In the genomic region with DNA sequence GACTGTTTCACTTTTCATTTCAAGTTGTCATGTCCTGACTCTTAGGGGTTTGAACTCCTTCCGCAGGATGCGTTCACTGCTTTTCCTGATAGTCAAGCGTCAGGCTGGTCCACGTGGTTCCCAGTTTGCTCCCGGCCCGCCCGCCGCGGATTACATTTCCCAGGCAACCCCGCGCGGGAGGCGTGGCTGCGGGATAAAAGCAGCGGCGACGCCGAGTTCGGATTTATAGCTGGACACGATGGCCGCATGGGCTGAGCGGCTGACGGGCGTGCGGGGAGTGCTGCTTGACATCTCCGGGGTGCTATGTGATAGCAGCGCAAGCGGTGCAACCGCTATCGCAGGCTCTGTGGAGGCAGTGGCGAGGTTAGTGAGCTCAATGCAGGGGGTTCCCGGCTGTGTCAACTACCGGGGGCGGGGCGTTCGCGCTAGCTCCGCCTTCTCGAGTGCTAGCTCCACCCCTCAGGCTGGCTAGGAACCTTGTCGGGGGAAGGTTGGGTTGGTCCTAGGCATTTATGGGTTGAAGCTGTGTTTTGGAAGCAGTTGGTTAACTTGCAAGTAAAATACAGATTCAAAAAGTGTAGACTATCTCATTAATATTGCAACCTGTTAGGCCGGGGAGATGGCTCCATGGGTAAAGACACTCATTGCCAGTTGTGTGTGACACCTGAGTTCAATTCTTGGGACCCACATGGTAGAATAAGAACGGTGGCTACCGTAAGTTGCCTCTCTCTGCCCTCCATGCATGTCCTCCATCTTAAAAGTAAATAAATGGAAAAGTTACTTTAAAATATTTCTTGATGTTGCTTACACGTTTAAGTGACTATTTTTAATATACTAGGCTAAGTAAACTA, we compare ENCODE assay signal across 8 mouse cellular contexts. TPM values are rescaled to one million over a fixed set of nuclear protein-coding genes. Genes with fewer than 3 reads are reported as not detected.
A peak's percentile ranks its signal among the peaks of the same experiment; 100 is the strongest.
DNase-seq lines count a peak whose midpoint lies in the region; ATAC-seq and TF ChIP-seq lines count a peak whose summit lies in the region.

A gene (plus strand): TSS at position 171 of the 851 bp plus-strand sequence.

- H3K9ac ChIP-seq in forebrain, embryonic 15.5 days (replicated peaks) = peak within 1 kb of the TSS; percentile 52
- peak within 1 kb of the TSS; percentile 52 for H3K9ac ChIP-seq in neural tube, embryonic 14.5 days (replicated peaks; ENCODE audit: low read depth, low read length)

- H3K4me1 ChIP-seq in G1E (ENCODE audit: insufficient read depth, low read depth, low read length) = peaks cover 8% of the 10 kb centered on the region
- peaks cover 8% of the 10 kb centered on the region; the same call in 1 of the 2 replicates for H3K4me1 ChIP-seq in forebrain, embryonic 15.5 days
- H3K4me1 ChIP-seq in neural tube, embryonic 14.5 days (ENCODE audit: control insufficient read depth, insufficient read depth, low read length) = no peaks in the 10 kb centered on the region; the same call in 1 of the 2 replicates
- H3K4me1 ChIP-seq in testis, adult 2 months (ENCODE audit: control insufficient read depth, insufficient read depth, low read length) = peaks cover 2% of the 10 kb centered on the region

- no peaks in the 10 kb centered on the region for H3K9me3 ChIP-seq in G1E (replicated peaks)
- no peaks in the 10 kb centered on the region for H3K9me3 ChIP-seq in forebrain, embryonic 15.5 days
- no peaks in the 10 kb centered on the region for H3K9me3 ChIP-seq in neural tube, embryonic 14.5 days (ENCODE audit: control insufficient read depth, low read length)

- peak; percentile 75 for TF ChIP-seq POLR2A in testis, adult 2 months (IDR thresholded peaks at IDR 0.05; ENCODE audit: control insufficient read depth, low read depth, low read length)

- DNase-seq in G1E (ENCODE audit: low spot score) = peak; percentile 21
- DNase-seq in cerebellum, adult 11-12 months = peak; percentile 52
- DNase-seq in heart, postnatal 14 days = peak; percentile 77 to 84
- peak; percentile 80 for DNase-seq in layer of hippocampus, adult 11-12 months (ENCODE audit: low spot score)
- peak; percentile 79 to 82 for DNase-seq in lung, adult 18-20 months

- peak; percentile 40; the same call in 1 of the 2 replicates for ATAC-seq in G1E (ENCODE audit: extremely low read depth, insufficient number of reproducible peaks, low FRiP score, poor library complexity, severe bottlenecking)
- ATAC-seq in forebrain, embryonic 15.5 days (replicated peaks) = peak; percentile 92
- ATAC-seq in neural tube, embryonic 14.5 days (ENCODE audit: low read depth) = peak; percentile 90

- TF ChIP-seq CTCF in G1E (IDR thresholded peaks at IDR 0.05; ENCODE audit: low read depth, low read length) = no peak
- TF ChIP-seq CTCF in testis, adult 2 months (IDR thresholded peaks at IDR 0.05; ENCODE audit: control insufficient read depth, insufficient read depth, insufficient replicate concordance, low read depth, low read length) = no peak

- peak within 1 kb of the TSS; percentile 66 for H3K4me2 ChIP-seq in forebrain, embryonic 15.5 days (replicated peaks)
- H3K4me2 ChIP-seq in neural tube, embryonic 14.5 days (ENCODE audit: low read depth, low read length) = peak within 1 kb of the TSS; percentile 71

- H3K36me3 ChIP-seq in G1E (replicated peaks) = no peaks in the 10 kb centered on the region
- no peaks in the 10 kb centered on the region for H3K36me3 ChIP-seq in forebrain, embryonic 15.5 days
- H3K36me3 ChIP-seq in neural tube, embryonic 14.5 days (ENCODE audit: control insufficient read depth, insufficient read depth, low read length) = no peaks in the 10 kb centered on the region
- no peaks in the 10 kb centered on the region for H3K36me3 ChIP-seq in testis, adult 2 months (ENCODE audit: control insufficient read depth, insufficient read depth, low read length)

- WGBS in forebrain, embryonic 15.5 days = 8% methylated on average over 44 of the region's 44 CpGs
- 8% methylated on average over 44 of the region's 44 CpGs for WGBS in neural tube, embryonic 14.5 days

- peak within 1 kb of the TSS; percentile 72 for H3K4me3 ChIP-seq in G1E (ENCODE audit: low read depth, low read length)
- peak within 1 kb of the TSS; percentile 52 for H3K4me3 ChIP-seq in forebrain, embryonic 15.5 days
- H3K4me3 ChIP-seq in neural tube, embryonic 14.5 days (ENCODE audit: low read depth, low read length) = peak within 1 kb of the TSS; percentile 52
- peak within 1 kb of the TSS; percentile 81 for H3K4me3 ChIP-seq in testis, adult 2 months (ENCODE audit: control insufficient read depth, low read depth, low read length)

- intact Hi-C loops in heart, postnatal 14 days (cut with DNase I) = no loop called here

- H3K27ac ChIP-seq in forebrain, embryonic 15.5 days (replicated peaks) = no peak within 1 kb of the TSS
- 0 out of 2 replicates have a peak within 1 kb of the TSS, but pooled peaks have one; percentile 60 for H3K27ac ChIP-seq in neural tube, embryonic 14.5 days (ENCODE audit: low read depth, low read length)
- H3K27ac ChIP-seq in testis, adult 2 months (ENCODE audit: control insufficient read depth, insufficient read depth, low read depth, low read length) = peak within 1 kb of the TSS; percentile 5; the same call in 1 of the 2 replicates

- H3K27me3 ChIP-seq in G1E (ENCODE audit: insufficient read depth, low read length) = peaks cover 9% of the 10 kb centered on the region
- H3K27me3 ChIP-seq in forebrain, embryonic 15.5 days = 0 out of 2 replicates have a peak, but pooled peaks cover 4% of the 10 kb centered on the region
- no peaks in the 10 kb centered on the region for H3K27me3 ChIP-seq in neural tube, embryonic 14.5 days (ENCODE audit: control insufficient read depth, insufficient read depth, low read length)
- H3K27me3 ChIP-seq in testis, adult 2 months (ENCODE audit: control insufficient read depth, insufficient read depth, low read length) = no peaks in the 10 kb centered on the region

RNA-seq across cellular contexts. Expression of the gene that starts here (rescaled TPM):
- total RNA-seq in G1E (2014; fragmentation: Nextera tagmentation) (not detected in 2 replicates), G1E (2017) (0.11 and 0.35 TPM in 2 replicates)
- 0.07 and 0.10 TPM in 2 replicates for polyA plus RNA-seq in G1E (2012)
- polyA plus RNA-seq in forebrain, embryonic 15.5 days (2015; fragmentation: Nextera tagmentation; extraction: Ambion mirVana) = 23.1 and 25.7 TPM in 2 replicates
- total RNA-seq in heart, postnatal 14 days (2021) = 10 to 100 TPM; 12.9 to 13.6 TPM
- polyA plus RNA-seq in neural tube, embryonic 14.5 days (2014; fragmentation: Nextera tagmentation; extraction: Ambion mirVana) = 43.4 and 55.0 TPM in 2 replicates
- polyA plus RNA-seq in testis, adult 2 months (2012; rRNA removed) = 6.4 and 7.3 TPM in 2 replicates

Comparison
In these comparisons a context has a peak if more than half of its experiments do, and no peak if none do; other contexts are left out.
1. RNA of the gene that starts here (total RNA-seq): 12.9 to 13.6 TPM in heart, postnatal 14 days; 0.11 to 0.35 TPM in G1E; every median in the first group is over 10 times any median in the second.
2. Peak in DNase-seq, ATAC-seq and H3K4me3 ChIP-seq in G1E; RNA of the gene not detected or under 1 TPM.
3. ATAC-seq: peak in every context shown above with its lines; median percentile 92 in forebrain, embryonic 15.5 days; 90 in neural tube, embryonic 14.5 days; 40 in G1E.
4. DNase-seq: peak in every context shown above with its lines; median percentile 80 in heart, postnatal 14 days; 80 in lung, adult 18-20 months; 80 in layer of hippocampus, adult 11-12 months; 52 in cerebellum, adult 11-12 months; 21 in G1E.
5. Peak in every context shown above with its lines, with median percentiles within 50 percentile points of each other: H3K4me3 ChIP-seq.